Mouse (Mus musculus) liver, adult 10 weeks (tissue): ENCODE results near the gene Gipr. TPM values are rescaled to one million over a fixed set of nuclear protein-coding genes. Genes with fewer than 3 reads are reported as not detected.

Source experiments
- polyA plus RNA-seq: library from polyadenylated mRNA; stranded (reverse); fragments of 350-450 nt; fragmentation: Illumina TruSeq; extraction: RNeasy Lipid Tissue Mini Kit (QIAGEN cat#74804); gene quantifications from one replicate; pipeline ENCODE4 v1.2.3, GENCODE M21; 2014; ENCODE audit warnings: low read depth, low replicate concordance

Gene Gipr
- not detected for polyA plus RNA-seq

DNA sequence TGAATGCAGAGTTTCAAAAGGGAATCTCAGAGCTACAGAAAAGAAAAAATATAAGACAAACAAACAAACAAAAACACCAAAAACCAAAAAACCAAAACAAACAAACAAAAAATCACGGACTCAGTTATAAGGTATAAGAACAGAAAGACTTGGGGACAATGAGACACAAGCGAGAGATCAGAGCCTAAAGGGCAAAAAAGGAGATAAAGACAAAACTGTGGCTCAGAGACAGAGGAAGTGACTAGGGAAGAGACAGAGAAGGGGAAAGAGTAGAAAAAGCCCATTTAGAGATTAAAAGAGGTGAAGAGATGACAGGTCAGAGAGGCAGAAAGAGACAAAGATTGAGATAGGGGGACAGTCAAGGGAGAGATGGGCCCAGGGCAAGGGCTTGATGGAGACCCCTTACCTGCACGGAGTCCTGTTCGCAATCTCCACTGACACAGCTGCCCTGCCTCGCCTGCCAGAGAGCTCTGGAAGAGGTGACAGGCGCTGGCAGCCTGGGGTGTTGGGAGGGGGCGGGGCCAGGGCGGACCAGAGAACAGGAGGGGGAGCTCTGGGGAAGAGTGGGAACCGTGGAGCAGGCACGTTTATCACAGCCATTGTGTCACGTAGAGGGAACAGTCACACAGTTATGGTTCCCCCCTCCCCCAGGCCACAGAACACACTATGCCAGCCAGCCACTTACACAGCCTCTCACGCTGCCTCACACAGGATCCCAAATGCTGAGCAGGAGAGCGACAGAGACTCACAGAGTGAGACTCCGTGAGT is at the start of gene Gipr:
TSS of gene Gipr (minus strand) at position 472 of the 768 bp plus-strand sequence.

DNA sequence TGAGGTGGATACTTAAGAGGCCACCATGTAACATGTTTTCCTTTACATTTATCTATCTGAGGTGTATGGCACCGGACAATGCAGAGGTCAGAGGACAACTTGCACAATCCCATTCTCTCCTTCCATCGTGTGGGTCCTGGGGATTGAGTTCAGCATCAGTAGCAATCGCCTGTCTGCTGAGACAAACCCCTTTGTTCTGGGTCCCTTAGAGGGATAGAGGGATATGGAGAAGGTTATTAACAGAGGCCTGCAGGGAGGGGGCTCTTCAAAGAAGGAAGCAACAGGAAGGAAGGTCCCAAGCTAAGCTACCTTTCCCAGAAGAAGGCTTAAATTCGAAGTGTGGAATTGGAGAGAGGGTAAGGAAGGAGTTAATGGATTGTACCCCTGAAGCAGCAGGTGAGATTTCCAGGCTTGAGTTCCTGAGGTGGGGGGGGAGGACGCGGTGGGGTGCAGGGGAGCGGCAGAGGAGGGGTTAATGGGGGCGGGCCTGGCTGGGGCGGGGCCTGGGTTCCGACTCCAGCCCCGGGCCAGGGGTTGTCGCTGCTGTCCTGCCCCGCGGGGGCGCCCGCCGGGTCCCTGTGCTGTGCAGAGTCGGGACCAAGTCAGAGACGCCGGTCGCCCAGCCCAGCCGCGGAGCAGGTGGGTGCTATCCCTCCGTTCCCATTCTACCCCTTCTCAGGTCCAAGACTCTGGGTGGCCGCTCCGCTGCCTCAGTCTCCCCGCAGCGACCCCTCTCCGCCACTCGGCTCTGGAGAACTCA is 46.2 kb upstream of the Gipr start, which contains the start of gene Gpr4:
TSS of gene Gpr4 (plus strand) at position 543 of the 760 bp plus-strand sequence.

DNA sequence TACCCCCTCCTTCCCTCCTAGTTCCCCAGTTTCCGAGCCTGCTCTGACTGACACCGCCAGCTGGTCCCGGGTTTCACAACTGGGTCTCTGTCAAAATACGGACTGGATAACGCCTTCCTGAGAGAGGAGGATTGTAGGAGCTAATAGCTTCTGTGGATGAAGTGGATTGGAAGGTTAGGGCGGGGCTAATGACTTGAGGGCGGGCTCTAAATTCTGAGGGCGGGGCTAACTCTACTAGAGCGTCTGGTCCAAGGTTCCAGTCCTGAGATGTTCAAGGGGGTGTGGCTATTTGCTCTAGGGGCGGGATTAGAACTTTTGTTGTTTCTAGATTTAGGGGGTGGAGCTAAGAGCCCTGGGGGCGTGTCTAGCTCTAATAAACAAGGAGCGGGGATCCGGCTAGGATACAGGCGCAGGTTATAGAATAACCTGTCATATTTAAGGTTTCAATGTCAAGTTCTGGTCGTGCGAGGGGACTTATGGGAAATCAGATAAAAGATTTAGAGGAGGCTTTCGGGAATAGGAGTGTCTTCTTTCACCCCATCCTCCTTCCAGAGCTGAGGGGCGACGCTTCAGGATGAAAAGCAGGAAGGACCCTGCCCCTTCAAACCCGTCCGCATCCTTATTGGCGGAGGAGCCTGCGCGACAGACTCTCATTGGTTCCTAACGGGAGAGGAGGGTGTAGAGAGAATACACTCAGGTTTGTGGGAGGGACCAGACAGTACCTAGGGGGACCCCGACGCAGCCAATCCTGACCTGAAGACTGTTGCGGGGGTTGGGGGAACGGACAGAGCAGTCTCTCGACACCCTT is 10.0 kb upstream of the Gipr start, which contains the start of gene Eml2:
TSS of gene Eml2 (plus strand) at position 714 of the 808 bp plus-strand sequence.

DNA sequence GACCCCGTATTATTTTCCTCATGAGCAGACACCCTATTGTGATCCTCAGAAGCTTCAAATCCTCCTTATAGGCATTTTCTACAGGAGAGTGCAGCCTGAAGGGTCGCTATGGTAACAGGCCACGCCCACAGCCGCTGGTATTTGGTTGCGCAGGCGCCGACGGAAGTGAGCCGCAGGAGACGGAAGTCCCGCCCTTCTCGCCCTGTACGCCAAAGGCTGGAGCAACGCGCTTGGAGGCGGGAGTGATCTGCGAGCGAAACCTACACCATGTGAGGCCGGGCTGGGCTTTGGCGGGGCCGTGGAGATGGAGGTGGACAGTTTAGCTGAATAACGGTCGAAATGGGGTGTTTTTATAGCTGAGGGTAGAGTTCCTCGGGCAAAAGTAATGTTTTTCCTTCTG is 16.3 kb downstream of the Gipr start, which contains the start of gene Snrpd2:
TSS of gene Snrpd2 (plus strand) at position 97 of the 400 bp plus-strand sequence.

DNA sequence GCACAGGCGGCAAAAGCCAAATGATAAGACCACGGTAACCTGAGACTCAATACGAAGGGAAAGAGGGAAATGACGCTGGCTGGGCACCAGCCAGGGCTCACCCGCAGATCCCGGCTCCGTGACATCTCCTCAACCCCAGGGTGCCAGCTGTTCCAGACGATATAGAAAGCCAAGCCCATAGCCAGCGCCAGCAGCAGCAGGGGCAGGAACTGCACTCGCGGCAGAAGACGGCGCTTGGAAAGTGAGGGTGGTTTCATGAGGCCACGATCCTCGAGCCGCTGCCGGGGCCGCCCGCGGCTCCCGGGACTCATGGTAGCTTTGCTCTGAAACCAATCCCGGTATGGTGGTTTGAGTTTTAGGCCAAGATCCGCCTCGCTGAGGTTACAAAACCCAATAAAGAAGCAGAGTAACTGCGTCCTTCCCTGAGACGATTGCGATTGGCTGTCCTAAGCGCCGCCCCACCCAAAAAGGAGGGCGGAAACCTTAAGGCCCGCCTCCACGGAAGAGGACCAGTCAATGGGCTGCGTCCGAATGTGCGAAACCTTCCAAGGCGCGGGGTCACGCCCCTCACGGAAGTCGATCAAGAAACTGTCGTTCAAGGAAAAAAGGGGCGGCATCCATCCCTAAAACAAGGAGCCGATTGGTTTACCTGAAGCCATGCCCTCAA is 16.9 kb downstream of the Gipr start, which contains the start of gene Qpctl:
TSS of gene Qpctl (minus strand) at position 417 of the 667 bp plus-strand sequence.

DNA sequence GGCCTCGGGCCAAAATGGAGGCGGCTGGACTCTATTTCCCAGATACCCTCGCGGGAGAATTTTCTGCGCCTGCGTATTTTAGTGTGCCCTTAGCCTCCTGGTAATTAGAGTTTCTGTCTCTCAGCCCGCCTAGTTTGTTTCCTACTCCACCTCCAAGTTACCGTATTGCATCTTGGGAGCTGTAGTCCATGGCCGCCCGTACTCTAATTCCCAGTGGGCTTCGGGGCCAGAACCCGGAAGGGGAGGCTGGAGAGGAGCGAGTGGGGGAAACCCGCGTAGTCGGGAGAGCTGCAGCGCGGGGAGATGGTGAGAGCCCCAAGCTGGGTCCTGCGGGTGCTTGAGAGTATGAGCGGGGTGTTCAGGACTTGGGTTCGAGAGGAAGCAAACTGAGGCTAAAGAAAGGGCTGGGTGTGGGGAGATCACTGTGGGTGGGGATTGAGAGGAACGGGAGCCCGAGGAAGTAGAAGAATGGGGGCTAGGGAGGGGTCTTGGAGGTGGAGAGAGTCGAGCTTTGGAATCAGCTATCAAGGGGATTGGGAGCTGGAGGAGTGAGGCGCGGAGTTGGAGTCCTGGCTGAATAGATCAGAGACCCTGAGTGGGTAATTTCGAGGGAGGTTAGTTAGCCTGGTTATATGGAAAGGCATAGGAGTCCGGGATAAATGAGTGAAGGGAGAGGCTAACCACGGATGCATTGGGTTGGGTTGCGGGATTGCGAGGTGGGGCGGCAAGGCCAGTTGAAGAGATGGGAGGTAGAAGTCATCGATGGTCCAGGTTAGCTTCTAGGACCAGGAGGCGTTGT is 46.1 kb downstream of the Gipr start, which contains the start of gene Fbxo46:
TSS of gene Fbxo46 (plus strand) at position 229 of the 799 bp plus-strand sequence.

DNA sequence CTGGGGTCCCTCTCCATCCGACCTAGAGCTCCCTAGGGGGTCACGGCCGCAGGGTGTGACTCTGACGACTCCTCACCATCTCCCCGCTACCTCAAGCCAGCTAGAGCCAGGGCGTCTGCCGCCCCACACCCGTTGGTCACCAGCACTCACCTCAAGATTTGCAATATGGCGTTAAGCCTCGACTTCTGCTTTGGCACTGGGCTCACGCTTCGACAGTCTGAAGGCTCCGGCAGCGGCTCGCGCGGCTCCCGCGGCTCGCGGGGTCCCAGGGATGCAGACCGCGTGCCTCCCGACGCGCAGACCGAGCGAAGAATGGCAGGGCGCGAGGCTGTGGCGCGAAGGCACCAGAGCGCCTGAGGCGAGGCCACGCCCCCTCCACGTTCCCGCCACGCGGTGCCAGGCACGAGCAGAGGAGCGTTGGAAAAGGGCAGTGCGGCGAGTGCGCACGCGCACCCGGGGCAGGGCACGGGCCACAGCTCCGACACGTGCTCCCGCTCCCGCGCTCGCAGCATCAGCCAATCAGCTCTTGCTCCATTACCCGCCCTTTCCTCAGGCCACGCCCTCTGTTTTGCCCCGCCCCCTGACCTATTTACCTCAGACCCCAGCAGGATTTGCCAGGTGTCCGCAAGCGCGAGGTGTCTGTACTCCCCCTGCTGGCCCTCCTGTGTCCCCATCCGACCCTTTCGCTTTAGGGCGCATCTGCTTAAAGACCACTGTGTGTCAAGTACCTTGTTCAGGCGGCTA is 47.7 kb downstream of the Gipr start, which contains the start of gene Gm4969:
TSS of gene Gm4969 (minus strand) at position 341 of the 744 bp plus-strand sequence.

Other genes with a start within 250 kb of the Gipr start
- 0.08 TPM for gene Nova2, start 240.2 kb downstream of the Gipr start, polyA plus RNA-seq
- not detected for gene Nanos2, start 178.7 kb downstream of the Gipr start, polyA plus RNA-seq
- not detected for gene Mypop, start 174.9 kb downstream of the Gipr start, polyA plus RNA-seq
- gene Irf2bp1, start 162.1 kb downstream of the Gipr start, polyA plus RNA-seq: 1.2 TPM
- gene Foxa3, start 142.6 kb downstream of the Gipr start, polyA plus RNA-seq: 12.5 TPM
- 3.7 TPM for gene Sympk, start 141.8 kb downstream of the Gipr start, polyA plus RNA-seq
- gene Rsph6a, start 111.4 kb downstream of the Gipr start, polyA plus RNA-seq: not detected
- 0.72 TPM for gene Dmwd, start 89.9 kb downstream of the Gipr start, polyA plus RNA-seq
- gene Dmpk, start 82.3 kb downstream of the Gipr start, polyA plus RNA-seq: 2.7 TPM
- gene Six5, start 71.5 kb downstream of the Gipr start, polyA plus RNA-seq: 0.45 TPM
- gene Gm4969, start 47.8 kb downstream of the Gipr start, polyA plus RNA-seq: not detected
- gene Fbxo46, start 46.3 kb downstream of the Gipr start, polyA plus RNA-seq: 0.26 TPM
- gene Qpctl, start 16.8 kb downstream of the Gipr start, polyA plus RNA-seq: 5.7 TPM
- gene Snrpd2, start 16.4 kb downstream of the Gipr start, polyA plus RNA-seq: 1.4 TPM
- 0.19 TPM for gene Eml2, start 10.3 kb upstream of the Gipr start, polyA plus RNA-seq
- 0.34 TPM for gene Gpr4, start 46.4 kb upstream of the Gipr start, polyA plus RNA-seq
- 10.4 TPM for gene Opa3, start 62.2 kb upstream of the Gipr start, polyA plus RNA-seq
- gene Vasp, start 105.7 kb upstream of the Gipr start, polyA plus RNA-seq: 7.0 TPM
- gene Ppm1n, start 113.9 kb upstream of the Gipr start, polyA plus RNA-seq: not detected
- not detected for gene Rtn2, start 116.5 kb upstream of the Gipr start, polyA plus RNA-seq
- 0.21 TPM for gene Fosb, start 143.9 kb upstream of the Gipr start, polyA plus RNA-seq
- gene Ercc1, start 178.7 kb upstream of the Gipr start, polyA plus RNA-seq: 1.9 TPM
- 0.95 TPM for gene Cd3eap, start 193.4 kb upstream of the Gipr start, polyA plus RNA-seq
- gene Ppp1r13l, start 193.6 kb upstream of the Gipr start, polyA plus RNA-seq: 0.29 TPM
- 0.40 TPM for gene Ercc2, start 215.9 kb upstream of the Gipr start, polyA plus RNA-seq
- not detected for gene Klc3, start 238.0 kb upstream of the Gipr start, polyA plus RNA-seq
- gene Ckm, start 238.6 kb upstream of the Gipr start, polyA plus RNA-seq: not detected